Mouse (Mus musculus) skeletal muscle tissue, adult 2 months (tissue): Measurements from ENCODE around the gene Ash1l.
"Not testable (repeated sequence)": the region's sequence is repeated elsewhere in the genome, so short reads cannot be mapped to it uniquely, and the experiment has no call there.

Experiments
- DNase-seq: peaks from one replicate; pipeline ENCODE4 v3.0.0-alpha.2; 2012; ENCODE audit warnings: low read depth, low spot score

Gene Ash1l

DNA sequence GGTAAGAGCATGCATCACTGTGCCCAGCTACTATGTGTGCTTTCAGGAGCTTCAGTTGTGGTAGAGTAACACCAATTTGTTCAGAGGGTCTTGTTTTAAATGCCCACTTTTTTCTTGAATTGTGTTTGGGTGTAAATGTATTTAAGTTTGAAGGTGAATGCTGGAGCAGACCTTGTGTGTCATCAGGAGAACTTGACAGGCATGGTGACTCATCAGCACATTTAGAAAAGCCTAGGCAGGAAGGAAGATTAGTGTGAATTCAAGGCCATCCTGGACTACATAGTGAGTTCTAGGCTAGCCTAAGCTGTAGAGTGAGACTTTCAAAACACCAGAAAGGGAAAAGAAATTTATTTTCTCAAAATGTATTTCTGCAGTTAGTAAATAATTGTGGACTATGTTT is 3.3 kb downstream of the Ash1l start:
- DNase-seq, result no peak

DNA sequence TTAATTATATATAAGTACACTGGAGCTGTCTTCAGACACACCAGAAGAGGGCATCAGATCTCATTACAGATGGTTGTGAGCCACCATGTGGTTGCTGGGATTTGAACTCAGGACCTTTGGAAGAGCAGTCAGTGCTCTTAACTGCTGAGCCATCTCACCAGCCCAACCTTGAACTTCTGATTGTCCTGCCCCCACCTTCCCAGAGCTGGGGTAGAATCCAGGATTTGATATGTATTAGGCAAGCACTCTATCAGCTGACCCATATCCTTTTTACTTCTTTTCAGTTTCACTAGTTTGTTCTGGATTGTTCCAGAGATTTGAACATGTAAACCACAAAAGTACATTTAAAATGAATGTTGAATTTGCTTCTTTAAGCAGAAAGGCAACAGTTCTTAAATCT is 12.8 kb downstream of the Ash1l start:
- not testable (repeated sequence) for DNase-seq

DNA sequence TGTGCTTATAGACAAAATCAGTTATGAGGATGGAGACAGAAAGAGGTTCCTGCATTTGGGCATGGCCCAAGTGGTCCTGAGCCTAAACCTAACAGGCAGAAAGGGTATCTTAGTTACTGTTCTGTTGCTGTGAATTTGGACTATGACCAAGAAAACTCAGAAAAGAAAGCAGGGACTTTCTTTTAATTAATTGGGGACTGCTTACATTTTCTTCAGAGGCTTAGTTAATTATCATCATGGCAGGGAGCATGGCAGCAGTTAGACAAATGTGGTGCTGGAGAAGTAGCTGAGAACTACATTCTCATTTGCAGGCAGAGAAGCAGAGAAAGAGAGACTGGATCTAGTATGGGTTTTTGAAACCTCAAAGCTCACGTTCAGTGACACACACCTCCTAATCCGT is 24.6 kb downstream of the Ash1l start:
- no peak for DNase-seq

DNA sequence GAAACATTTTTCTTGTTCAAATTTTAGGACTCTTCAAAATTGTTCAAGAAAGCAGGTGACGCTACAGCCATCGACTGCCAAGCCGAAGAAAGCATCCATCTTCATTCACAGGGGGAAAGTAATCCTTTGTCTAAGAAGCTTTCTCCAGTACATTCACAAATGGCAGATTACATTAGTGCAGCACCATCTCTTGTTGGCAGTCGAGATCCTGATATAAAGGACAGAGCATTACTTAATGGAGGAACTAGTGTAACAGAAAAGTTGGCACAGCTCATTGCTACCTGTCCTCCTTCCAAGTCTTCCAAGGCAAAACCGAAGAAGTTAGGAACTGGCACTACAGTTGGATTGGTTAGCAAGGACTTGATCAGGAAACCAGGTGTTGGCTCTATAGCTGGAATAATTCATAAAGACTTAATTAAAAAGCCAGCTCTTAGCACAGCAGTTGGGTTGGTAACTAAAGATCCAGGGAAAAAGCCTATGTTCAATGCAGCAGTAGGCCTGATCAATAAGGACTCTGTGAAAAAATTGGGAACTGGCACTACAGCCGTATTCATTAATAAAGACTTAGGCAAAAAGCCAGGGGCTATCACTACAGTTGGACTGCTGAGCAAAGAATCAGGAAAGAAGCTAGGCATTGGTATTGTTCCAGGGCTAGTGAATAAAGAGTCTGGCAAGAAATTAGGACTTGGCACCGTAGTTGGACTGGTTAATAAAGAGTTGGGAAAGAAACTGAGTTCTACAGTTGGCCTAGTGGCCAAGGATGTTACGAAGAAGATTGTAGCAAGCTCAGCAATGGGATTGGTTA is 31.0 kb downstream of the Ash1l start:
- peak; percentile 6 for DNase-seq

DNA sequence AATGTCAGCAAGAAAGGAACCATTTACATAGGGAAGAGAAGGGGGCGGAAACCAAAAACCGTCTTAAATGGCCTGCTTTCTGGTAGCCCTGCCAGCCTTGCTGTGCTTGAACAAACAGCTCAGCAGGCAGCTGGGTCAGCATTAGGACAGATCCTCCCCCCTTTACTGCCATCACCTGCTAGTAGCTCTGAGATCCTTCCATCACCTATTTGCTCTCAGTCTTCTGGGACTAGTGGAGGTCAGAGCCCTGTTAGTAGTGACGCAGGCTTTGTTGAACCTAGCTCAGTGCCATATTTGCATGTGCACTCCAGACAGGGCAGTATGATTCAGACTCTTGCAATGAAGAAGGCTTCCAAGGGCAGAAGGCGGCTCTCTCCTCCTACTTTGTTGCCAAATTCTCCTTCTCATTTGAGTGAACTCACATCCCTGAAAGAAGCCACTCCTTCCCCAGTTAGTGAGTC is 33.5 kb downstream of the Ash1l start:
- peak; percentile 13 for DNase-seq

DNA sequence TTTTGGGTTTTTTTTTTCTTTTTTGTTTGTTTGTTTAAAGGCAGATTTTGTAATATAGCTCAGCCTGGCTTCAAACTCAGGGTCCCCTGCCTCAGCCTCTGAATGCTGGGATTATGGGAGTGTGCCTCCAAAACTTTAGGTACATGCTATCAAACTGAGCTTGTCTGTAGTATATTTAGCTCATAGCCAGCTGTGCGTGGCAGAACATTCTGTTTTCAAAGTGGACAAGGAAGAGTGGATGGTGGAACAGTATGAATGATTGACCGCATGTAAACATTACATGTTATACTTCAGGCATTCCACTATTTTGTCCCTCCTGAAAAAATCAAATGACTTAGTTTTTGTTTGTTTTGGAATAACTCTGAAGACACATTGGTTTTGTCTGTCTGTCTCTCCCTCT is 42.4 kb downstream of the Ash1l start:
- no peak for DNase-seq

DNA sequence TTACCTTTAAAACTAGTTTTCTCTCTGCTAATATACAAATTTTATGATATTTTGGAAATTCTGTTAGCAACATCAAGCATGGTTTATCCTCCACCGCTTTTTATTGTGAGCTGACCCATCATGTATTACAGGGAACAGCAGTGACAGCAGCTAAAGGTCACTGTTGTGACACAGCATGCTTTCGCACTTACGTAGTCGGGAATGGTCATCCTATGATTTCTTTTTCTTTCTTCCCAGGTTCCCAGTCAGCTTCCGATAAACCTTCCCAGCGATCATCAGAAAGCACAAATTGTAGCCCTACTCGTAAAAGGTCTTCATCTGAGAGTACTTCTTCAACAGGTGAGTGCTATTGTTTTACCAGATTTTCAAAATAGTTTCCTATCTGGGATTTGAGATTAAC is 51.1 kb downstream of the Ash1l start:
- no peak for DNase-seq

DNA sequence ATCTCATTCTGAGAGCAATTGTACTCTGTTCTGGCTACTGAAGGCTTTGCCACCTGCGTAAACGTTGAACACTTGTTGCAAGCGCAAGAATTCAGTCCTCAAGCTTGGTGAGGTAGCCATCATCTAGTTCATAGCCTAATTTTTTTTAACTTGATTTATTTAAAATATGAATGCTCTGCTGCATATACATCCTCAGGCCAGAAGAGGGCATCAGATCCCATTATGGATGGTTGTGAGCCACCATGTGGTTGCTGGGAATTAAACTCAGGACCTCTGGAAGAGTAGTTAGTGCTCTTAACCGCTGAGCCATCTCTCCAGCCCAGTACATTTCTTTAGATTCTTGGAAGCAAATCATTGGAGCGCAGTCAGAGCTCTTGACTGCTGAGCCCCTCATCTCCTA is 80.5 kb downstream of the Ash1l start:
- DNase-seq, result not testable (repeated sequence)

DNA sequence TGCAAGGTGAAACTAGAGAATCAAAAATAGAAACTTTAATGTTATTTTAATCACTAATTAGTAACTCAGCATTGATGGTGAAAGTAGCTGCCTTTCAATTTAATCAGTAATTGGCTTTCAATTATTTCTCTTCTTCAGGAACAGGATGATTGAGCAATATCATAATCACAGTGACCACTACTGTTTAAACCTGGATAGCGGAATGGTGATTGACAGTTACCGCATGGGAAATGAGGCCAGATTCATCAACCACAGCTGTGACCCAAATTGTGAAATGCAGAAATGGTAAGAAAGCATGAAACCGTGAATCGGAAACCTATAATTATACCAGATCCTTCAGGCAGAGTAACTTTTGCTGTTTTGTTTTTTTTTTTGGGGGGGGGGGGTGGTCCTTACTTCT is 92.9 kb downstream of the Ash1l start:
- DNase-seq, result no peak

DNA sequence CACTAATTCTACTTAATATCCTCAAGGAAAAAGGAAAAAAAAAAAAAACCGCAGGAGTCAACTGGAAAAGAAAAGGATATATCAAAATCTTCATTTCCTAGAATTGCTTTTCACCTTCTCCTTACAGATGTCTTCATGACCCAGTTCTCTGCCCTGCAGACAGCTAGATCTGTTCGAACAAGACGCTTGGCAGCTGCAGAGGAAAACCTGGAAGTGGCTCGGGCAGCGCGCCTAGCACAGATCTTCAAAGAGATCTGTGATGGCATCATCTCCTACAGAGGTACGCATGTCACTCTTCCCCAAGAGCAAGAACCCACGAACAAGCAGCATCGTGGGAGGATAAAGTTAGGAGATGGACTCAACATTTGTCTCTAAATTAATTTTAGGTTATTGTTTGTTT is 107.9 kb downstream of the Ash1l start:
- DNase-seq, result no peak

DNA sequence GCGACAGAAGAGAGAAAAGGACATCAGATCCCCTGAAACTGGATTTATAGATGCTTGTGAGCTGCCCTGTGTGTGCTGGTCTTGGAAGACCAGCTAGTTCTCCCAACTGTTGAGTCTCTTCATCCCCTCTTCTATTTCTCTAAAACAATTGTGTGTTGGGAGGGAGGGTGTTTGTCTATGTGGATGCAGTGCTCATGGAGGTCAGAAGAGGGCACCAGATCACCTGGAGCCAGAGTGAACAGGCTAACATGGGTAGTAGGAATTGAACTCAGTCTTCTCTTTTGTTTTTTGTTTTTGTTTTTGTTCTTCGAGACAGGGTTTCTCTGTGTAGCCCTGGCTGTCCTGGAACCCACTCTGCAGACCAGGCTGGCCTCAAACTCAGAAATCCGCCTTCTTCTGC is 108.4 kb downstream of the Ash1l start:
- no peak for DNase-seq

DNA sequence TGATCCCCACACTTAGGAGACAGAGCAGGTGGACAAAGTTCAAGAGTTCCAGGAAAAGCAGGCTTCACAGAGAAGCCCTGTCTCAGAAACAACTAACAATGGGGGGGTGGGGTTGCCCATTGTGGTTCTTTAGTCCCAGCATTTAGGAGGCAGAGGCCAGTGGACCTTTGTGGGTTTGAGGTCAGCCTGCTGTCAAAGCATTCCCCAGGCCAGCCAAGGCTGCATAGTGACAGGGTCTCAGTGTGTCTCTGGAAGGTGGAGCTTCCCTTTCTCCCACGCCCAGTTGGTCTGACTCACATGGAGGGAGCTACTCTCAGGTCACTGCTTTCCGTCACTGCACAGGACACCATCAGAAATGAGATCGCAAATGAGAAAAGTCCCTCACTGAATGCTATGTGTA is 111.3 kb downstream of the Ash1l start:
- DNase-seq, result no peak

DNA sequence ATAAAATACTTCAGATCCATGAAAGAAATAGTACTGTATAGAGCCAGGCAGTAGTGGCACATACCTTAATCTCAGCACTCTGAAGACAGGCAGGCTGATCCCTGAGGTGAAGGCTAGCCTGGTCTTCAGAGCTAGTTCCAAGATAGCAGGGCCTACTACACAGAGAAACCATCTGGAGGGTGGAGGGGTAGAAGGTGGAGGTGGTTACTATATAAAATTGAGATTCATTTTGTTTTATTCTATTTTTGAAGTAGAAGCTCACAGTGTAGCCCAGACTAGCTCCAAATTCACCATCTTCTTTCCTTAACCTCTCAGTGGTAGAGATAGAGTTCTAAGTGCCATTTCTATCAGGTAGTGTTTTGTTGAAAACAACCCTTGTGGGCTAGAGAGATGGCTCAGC is 116.8 kb downstream of the Ash1l start:
- DNase-seq, result no peak

DNA sequence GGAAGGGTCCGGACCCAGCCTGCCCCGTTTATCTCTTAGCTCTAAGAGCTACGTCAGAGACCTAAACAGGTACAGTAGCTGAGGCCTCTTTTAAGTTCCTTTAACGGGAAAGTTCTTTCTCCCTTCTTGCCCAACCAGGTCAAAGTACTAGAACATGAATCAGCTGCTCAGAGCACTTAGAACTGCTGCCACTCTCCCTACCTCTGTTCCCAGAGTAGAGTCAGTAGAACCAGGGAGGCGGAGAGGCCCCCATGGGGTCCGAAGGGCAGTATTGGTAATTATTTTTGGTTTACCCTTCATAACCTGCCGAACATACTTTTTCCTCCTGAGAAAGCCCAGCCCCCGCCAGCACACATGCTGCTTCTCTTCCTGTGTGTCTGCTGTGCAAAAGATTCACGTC is 127.0 kb downstream of the Ash1l start:
- no peak for DNase-seq

DNA sequence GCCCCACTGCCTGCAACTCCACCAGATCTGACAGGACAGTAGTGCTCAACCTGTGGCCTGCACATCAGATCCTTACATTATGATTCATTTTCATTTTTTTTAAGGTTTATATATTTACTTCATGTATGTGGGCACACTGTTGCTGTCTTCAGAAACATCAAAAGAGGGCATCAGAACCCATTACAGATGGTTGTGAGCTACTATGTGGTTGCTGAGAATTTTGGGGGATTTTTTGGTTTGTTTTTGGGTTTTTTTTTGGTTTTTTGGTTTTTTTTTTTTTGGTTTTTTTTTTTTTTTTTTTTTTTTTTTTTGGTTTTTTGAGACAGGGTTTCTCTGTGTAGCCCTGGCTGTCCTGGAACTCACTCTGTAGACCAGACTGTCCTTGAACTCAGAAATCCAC is 131.9 kb downstream of the Ash1l start:
- DNase-seq, result not testable (repeated sequence)

DNA sequence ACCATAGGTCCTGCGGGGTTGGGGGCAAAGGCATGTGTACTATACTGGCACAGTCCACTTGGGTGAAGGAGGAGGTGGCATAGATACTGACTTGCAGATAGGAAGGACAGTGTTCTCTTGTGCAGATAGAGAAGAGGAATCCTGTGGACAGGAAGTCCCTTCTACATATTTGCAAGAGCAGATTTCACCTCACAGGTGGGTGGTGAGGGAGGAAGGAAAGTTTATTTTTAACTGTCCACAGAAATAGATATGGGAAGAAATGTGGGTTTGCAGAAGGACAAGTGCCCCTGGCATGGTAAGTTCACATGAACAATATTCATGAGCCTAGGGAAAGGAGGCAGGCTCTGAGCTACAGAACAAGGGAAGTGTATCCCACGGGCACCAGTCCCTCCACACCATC is 133.7 kb downstream of the Ash1l start:
- DNase-seq, result no peak

DNA sequence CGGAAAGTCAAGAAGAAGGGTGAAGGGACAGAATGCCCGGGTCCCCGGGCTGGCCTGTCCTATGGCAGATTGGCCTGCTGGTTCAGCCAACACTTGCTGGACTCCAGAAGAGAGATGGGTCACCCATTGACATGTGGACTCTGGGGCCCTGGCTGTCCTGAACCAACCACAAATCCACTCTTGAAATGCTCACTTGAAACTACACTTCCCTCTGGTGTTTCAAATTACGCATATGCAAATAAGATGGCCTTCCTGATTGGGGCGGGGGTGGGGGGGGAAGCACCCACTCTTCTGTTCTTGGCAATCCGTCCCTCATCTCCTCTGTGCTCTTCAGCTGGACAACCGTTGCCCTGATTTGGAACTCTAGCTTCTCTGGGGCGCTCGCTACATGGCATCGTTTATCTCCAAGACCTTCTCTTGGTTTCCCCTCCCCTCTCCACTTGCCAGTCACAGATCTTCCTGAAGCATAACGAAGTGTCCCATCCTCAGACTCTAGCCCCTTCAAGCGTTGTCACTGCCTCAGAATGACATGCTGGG is 134.3 kb downstream of the Ash1l start:
- DNase-seq, result no peak

DNA sequence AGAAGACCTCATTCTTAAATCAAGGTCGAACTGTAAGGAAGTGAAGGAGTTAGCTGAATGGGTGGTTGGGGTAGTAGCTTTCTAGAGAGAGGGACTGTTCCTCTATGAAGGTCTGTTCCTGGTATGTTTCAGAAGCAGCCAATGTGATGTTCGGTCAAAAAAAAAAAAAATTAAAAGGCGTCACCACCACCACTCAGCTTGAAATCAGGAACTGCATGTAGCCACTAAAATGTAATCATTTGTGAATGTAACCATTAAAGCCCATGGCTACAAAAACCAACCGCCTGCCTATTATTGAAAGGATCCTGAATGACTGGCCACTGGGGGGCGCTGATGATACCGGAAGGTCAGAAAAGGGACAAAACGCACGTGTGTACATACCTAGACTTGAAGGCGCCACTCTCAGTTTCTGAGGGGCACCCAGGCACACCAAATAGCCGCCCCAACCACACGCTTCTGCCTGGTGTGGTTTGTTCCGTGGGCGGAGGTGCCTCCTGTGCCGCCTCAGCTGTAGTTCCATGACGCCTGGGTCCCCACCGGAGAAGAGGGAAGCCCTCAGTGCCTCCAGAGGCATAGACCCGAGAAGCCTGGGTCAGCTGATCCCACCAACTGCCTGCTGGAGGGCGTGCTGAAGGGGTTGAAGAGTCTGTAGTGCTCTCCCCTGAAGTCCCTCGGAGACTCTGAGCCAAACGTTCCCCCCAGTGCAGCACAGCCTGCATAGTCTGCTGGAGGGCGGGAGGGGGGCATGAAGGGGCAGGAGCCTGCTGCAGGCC is 137.1 kb downstream of the Ash1l start:
- DNase-seq, result peak; percentile 29

DNA sequence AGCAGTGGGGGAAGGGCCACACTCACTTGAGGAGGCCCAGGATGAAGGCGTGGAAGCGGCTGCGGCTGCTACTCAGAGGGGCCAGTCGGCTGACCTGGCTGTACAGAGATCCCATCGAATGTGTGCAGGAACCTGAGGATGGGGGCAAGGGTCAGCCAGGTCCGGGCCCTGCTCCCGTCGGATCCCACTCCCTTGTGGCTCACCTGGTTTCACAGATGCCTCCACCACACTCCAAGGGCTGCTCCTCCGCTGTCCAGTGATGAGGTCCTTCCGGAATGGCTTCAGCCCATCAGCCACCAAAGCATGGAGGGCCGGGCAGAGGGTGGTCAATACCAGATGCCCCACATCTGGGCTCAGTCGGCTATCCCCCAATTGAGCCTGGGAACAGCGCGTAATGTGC is 138.6 kb downstream of the Ash1l start:
- no peak for DNase-seq

DNA sequence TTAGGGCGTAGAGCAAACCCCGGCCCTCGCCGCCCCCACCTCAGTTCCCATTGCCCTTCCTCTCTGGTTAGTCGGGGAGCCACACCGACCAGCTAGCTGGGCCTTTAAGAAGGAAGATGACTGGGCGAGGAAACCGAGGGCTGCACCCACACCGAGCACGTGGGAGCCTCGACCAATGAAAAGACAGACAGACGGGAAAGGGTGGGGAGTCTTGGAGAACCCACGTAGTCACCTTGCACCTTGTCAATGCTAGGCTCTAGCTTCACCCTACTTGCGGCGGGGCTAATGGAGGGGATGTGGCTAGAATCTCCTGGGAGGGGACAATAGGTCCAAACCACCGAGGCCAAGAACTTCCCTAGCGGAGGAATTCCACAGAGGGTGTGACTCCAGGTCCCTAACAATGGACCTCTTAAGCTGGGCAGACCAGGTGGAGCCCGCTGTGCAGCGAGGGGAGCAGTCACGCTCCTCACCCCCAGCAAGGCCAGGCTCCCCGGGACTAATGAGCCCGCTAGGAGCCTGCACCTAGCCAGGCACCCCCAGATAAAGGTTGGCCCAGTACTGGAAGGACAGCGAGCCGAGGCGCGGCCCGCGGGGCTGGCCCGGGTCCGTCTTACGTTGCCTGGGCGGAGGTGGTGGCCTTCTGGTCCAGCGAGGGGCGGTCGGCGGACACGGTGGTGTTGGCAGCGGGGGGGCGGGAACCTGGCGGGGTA is 139.6 kb downstream of the Ash1l start:
- DNase-seq, result peak; percentile 92

DNA sequence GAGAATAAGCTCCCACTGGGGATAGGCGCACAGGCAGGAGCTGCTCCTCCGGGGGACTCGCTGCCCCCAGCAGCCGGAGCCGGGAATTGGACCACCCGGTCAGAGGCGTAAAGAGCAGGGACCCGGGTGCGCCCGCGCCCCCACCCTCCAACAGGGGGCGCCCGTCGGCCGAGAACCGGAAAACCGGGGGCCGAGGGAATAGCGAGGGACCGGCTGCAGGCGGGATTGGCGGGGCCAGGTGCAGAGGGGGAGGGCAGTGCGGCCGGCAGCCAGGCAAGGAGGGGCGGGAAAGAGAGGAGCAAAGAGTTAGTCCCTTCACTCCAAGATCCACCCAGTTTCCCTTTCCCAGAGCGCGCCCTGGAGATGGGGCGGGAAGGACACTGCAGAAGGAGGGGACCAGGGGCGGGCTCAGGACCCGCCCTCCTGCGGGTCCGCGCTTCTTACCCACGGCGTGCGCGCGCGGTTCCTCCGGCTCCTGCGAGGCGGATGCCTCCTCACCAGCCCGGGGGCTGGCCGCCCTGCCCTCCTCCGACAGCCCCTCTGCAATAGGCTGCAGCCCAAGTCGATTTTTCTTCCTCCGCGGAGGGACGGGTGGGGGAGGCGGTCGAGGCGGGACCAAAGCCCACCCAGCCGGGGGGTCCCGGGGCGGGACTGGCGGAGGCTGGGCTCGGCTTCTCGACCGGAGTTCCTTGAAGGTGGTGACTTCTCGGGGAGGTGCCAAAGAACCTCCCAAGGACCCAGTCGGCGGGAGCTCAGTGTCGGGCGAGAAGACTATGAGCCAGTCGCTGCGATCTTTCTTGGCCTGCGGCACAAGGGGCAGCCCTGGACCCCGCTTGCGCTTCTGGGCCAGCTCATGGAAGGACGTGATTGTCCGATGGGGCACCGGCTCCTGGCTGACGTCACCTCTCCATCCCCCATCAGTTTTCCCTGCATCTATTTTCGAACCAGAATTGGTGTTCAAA is 140.6 kb downstream of the Ash1l start:
- peak; percentile 78 for DNase-seq
